Mouse (Mus musculus): ENCODE data around the gene Pax9.

Pax9 gene

GRCm38 (mm10) chr12:56697785-56698184 is 6.2 kb downstream of the Pax9 start:
- no peak for DNase-seq

GRCm38 (mm10) chr12:56698191-56698980 is 6.8 kb downstream of the Pax9 start:
- no peak for DNase-seq

DNA sequence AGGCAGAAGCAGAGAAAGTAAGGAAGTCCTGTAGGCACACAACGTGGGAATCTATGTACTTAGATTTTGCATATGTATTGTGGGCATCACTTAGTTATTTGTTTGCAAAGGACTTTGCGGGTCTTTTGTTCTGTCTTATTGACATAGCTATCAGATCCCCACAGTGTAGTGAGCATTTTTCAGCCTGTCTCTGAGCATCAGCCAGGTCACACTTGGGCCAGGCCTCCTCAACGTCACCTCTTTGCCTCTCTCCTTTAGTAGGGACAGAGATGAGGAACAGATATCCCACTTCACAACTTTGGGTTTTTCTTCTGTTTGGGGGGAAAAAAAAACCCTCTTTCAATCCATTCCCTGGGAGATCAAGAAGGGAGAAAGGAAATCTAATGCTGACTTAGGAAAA is 7.8 kb downstream of the Pax9 start:
- DNase-seq, result no peak

GRCm38 (mm10) chr12:56699915-56700900 is 8.6 kb downstream of the Pax9 start:
- DNase-seq, result peak; percentile 53

GRCm38 (mm10) chr12:56701004-56701403 is 9.4 kb downstream of the Pax9 start:
- no peak for DNase-seq

DNA sequence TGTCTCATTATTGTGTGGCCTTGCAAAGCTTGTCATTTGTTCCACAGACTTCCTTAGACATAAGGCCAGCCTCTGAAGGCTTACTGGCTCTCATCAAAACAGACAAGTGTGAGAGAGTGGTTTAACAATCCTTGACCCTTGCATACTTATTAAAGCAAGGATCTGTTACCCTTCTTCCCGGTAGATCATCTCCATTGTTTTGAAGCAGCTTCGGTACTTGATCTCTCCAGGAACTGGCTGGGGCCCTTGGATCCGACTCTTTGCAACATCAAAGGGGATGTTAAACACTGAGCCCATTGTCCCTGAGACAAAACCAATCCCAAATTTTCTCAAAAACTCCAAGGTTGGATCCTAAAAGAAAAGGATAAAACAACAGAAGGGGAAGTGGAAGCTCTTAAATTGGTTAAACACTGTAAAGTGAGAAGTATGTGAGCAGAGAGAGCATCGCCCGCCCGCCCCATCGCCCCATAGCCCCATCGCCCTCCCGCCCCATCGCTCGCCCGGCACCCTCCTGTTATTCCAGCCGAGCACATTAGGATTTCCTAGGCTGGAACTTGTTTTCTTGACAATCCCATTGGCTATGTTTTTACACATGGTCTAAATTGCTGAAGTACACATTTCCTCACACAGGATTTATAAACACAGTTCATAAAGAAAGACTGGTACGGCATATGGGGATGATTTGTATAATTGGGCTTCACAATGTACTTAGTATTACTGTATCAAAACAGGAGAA is 26.6 kb downstream of the Pax9 start:
- peak; percentile 52 for DNase-seq

DNA sequence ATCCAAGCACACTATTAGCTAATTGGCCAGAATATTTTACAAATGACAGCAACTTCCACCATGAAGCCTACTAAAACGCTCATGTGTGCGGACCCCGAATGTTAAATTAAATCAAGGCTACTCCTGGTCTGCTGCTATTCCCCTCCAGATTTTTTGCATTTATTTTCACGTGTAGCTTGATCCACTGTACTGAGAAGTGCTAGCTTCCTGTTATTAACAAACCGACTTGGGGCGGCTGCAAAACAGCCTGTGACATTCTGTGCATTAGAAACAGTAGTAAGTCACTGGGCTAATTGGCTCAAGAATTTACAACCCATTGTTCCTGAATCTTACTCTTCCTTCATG is 27.1 kb downstream of the Pax9 start:
- DNase-seq, result peak; percentile 26

DNA sequence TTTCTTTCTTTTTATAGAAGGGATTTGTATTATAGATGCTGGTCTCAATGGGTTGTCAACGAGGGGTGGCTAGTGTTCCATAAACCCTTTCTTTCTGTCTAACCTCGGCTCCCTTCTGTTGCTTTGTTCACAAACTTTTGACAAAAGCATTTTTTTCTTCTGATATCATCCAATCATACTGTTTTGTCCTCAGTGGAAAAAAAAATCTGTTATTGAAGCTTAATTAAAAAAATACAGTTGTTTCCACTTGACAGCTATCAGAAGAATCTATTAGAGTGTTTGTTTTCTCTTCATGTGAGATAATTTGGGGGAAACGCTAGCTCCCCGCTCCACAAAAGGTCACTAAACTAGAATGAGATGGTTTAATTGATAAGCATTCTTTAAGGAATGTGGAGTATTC is 36.1 kb downstream of the Pax9 start:
- no peak for DNase-seq

DNA sequence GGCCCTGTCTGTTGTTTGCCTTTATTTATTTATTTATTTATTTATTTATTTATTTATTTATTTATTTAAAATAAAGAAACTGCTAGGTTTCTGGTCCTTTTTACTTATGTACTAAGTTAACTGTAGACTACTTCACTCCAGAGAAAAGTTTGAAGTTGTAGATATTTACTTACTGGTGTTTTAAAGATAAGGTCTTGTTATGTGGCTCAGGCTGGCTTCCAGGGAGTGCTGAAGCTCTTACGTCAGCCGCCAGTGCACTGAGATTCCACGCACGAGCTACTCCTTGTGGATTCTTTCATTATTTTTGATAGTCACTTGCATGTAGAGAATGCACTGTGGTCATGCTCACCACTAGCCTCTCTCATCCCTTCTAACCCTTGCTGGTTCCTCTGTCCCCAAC is 45.5 kb downstream of the Pax9 start:
- DNase-seq, result no peak
